Comparison of ENCODE assay signal across 32 mouse cellular contexts in genomic region chr11:9439781-9440180, GRCm38 (mm10).
"Had no signal": no experiment of that assay in that cellular context is flagged by ENCODE, and none has a peak within 500 bp of the region (broad histone marks: within the 10 kb centered on the region; RNA-seq: fewer than 3 reads in every experiment).

No protein-coding gene starts in this region.

- ATAC-seq: liver, embryonic 12.5 days; liver, postnatal 0 days; lung, postnatal 0 days; midbrain, embryonic 13.5 days; midbrain, embryonic 15.5 days; midbrain, embryonic 16.5 days had no signal

- H3K4me3 ChIP-seq: limb, embryonic 10.5 days; limb, embryonic 12.5 days; limb, embryonic 13.5 days; limb, embryonic 15.5 days; liver, embryonic 12.5 days; liver, embryonic 13.5 days; liver, embryonic 15.5 days; lung, embryonic 15.5 days; megakaryocyte, embryonic 14.5 days; midbrain, embryonic 10.5 days; midbrain, embryonic 12.5 days; midbrain, embryonic 13.5 days; midbrain, embryonic 15.5 days; myocyte; neural tube, embryonic 12.5 days had no signal

- H3K36me3 ChIP-seq: limb, embryonic 10.5 days; limb, embryonic 12.5 days; limb, embryonic 13.5 days; limb, embryonic 15.5 days; liver, embryonic 12.5 days; liver, embryonic 13.5 days; liver, embryonic 15.5 days; lung, embryonic 15.5 days; midbrain, embryonic 10.5 days; midbrain, embryonic 12.5 days; midbrain, embryonic 13.5 days; midbrain, embryonic 15.5 days; neural tube, embryonic 12.5 days had no signal

- H3K9ac ChIP-seq: limb, embryonic 12.5 days; limb, embryonic 13.5 days; limb, embryonic 15.5 days; liver, embryonic 12.5 days; liver, embryonic 13.5 days; liver, embryonic 14.5 days; liver, embryonic 15.5 days; liver, postnatal 0 days; lung, embryonic 14.5 days; lung, embryonic 15.5 days; midbrain, embryonic 12.5 days; midbrain, embryonic 13.5 days; midbrain, embryonic 15.5 days; neural tube, embryonic 12.5 days had no signal

- H3K4me2 ChIP-seq: limb, embryonic 12.5 days; limb, embryonic 13.5 days; limb, embryonic 15.5 days; liver, embryonic 11.5 days; liver, embryonic 12.5 days; liver, embryonic 13.5 days; liver, embryonic 15.5 days; lung, embryonic 14.5 days; lung, embryonic 15.5 days; midbrain, embryonic 11.5 days; midbrain, embryonic 12.5 days; midbrain, embryonic 13.5 days; midbrain, embryonic 15.5 days; neural tube, embryonic 12.5 days had no signal

- H3K27ac ChIP-seq: limb, embryonic 10.5 days; limb, embryonic 12.5 days; limb, embryonic 13.5 days; limb, embryonic 15.5 days; liver, embryonic 12.5 days; liver, embryonic 13.5 days; liver, embryonic 14.5 days; liver, embryonic 15.5 days; lung, embryonic 15.5 days; macrophage; midbrain, embryonic 10.5 days; midbrain, embryonic 12.5 days; midbrain, embryonic 13.5 days; midbrain, embryonic 15.5 days; neural tube, embryonic 12.5 days had no signal

- DNase-seq: left cerebral cortex, postnatal 4 days; liver; liver, embryonic 13.5 days; liver, postnatal 0 days; lung, adult 18-20 months; lung, adult 2 months; lung, embryonic 14.5 days; lung, postnatal 10 days; lung, postnatal 14 days; lung, postnatal 36 days; lung, postnatal 4 days; midbrain, embryonic 14.5 days had no signal

- H3K9me3 ChIP-seq: limb, embryonic 10.5 days; limb, embryonic 12.5 days; limb, embryonic 13.5 days; limb, embryonic 15.5 days; liver, embryonic 12.5 days; liver, embryonic 13.5 days; liver, embryonic 15.5 days; lung, embryonic 15.5 days; megakaryocyte, embryonic 14.5 days; midbrain, embryonic 10.5 days; midbrain, embryonic 12.5 days; midbrain, embryonic 13.5 days; midbrain, embryonic 15.5 days; neural tube, embryonic 12.5 days had no signal

- H3K4me1 ChIP-seq: limb, embryonic 10.5 days; limb, embryonic 12.5 days; limb, embryonic 13.5 days; limb, embryonic 15.5 days; liver, embryonic 12.5 days; liver, embryonic 13.5 days; liver, embryonic 15.5 days; lung, embryonic 15.5 days; megakaryocyte, embryonic 14.5 days; midbrain, embryonic 10.5 days; midbrain, embryonic 12.5 days; midbrain, embryonic 13.5 days; midbrain, embryonic 15.5 days; neural tube, embryonic 12.5 days had no signal

- H3K27me3 ChIP-seq: limb, embryonic 12.5 days; limb, embryonic 13.5 days; limb, embryonic 15.5 days; liver, embryonic 12.5 days; liver, embryonic 13.5 days; liver, embryonic 15.5 days; lung, embryonic 15.5 days; megakaryocyte, embryonic 14.5 days; midbrain, embryonic 12.5 days; midbrain, embryonic 13.5 days; midbrain, embryonic 15.5 days; neural tube, embryonic 12.5 days had no signal
